Mouse (Mus musculus): Measurements from ENCODE around the gene Mast3.

GRCm38 (mm10) chr8:70769858-70770257 is 35.0 kb downstream of the Mast3 start:
- TF ChIP-seq CTCF (IDR thresholded peaks at IDR 0.05; ENCODE audit: control insufficient read depth, insufficient read depth, insufficient read length): no peak
- no peak for TF ChIP-seq USF1 (IDR thresholded peaks at IDR 0.05; ENCODE audit: low read depth)
